7 mouse cellular contexts compared by ENCODE assay signal in genomic region chr1:171111781-171112575, GRCm38 (mm10). TPM values are rescaled to one million over a fixed set of nuclear protein-coding genes. Genes with fewer than 3 reads are reported as not detected.
DNase-seq lines count a peak whose midpoint lies in the region; ATAC-seq lines count a peak whose summit lies in the region.

No protein-coding gene starts in this region.

- peak overlapping the region; percentile 61 for H3K4me3 ChIP-seq in hindbrain, embryonic 15.5 days

- WGBS in hindbrain, embryonic 15.5 days = 2% methylated on average over 15 of the region's 15 CpGs

- ATAC-seq in hindbrain, embryonic 15.5 days (ENCODE audit: low FRiP score, low read depth) = no peak

- peak overlapping the region; percentile 69 for H3K27ac ChIP-seq in hindbrain, embryonic 15.5 days (replicated peaks)

- intact Hi-C loops in left cerebral cortex, postnatal 10 days (cut with DNase I) = loop anchor here (5.0 kb wide), 2 partner anchors 140 to 215 kb away; partner anchors contain the start of genes Adamts4 and Ndufs2

- peak overlapping the region; percentile 41 for H3K9ac ChIP-seq in hindbrain, embryonic 15.5 days

- DNase-seq in adipocyte (ENCODE audit: low spot score) = peak; percentile 76
- DNase-seq in cerebellum, adult 9-11 months = peak; percentile 36
- DNase-seq in frontal cortex, postnatal 36 days (ENCODE audit: low spot score in 2 of 2) = peak; percentile 47 to 55
- peak; percentile 34 to 65 for DNase-seq in left cerebral cortex, postnatal 10 days (ENCODE audit: extremely low spot score in 1 of 2, low spot score in 2 of 2)
- peak; percentile 61 to 65 for DNase-seq in lung, postnatal 4 days
- peak; percentile 37 for DNase-seq in right cerebral cortex, postnatal 4 days

- H3K9me3 ChIP-seq in hindbrain, embryonic 15.5 days = no peaks in the 10 kb centered on the region

- peak overlapping the region; percentile 70 for H3K4me2 ChIP-seq in hindbrain, embryonic 15.5 days

- H3K27me3 ChIP-seq in hindbrain, embryonic 15.5 days = no peaks in the 10 kb centered on the region

- H3K4me1 ChIP-seq in hindbrain, embryonic 15.5 days (replicated peaks) = peaks cover 36% of the 10 kb centered on the region

- no peaks in the 10 kb centered on the region for H3K36me3 ChIP-seq in hindbrain, embryonic 15.5 days

RNA-seq across cellular contexts. Expression of gene Cfap126, which starts 1.7 kb away (rescaled TPM):
- 7.7 and 14.1 TPM in 2 replicates for polyA plus RNA-seq in hindbrain, embryonic 15.5 days (2015; fragmentation: Nextera tagmentation; extraction: Ambion mirVana)
- total RNA-seq in left cerebral cortex, postnatal 10 days (2021) = under 1 TPM; 0.34 to 0.69 TPM

RNA-seq across cellular contexts. Expression of gene Sdhc, which starts 38.4 kb away (rescaled TPM):
- 290 and 297 TPM in 2 replicates for polyA plus RNA-seq in hindbrain, embryonic 15.5 days (2015; fragmentation: Nextera tagmentation; extraction: Ambion mirVana)
- 100 to 1,000 TPM; 200 to 210 TPM for total RNA-seq in left cerebral cortex, postnatal 10 days (2021)

RNA-seq across cellular contexts. Expression of gene Mpz, which starts 38.5 kb away (rescaled TPM):
- 4.2 and 7.7 TPM in 2 replicates for polyA plus RNA-seq in hindbrain, embryonic 15.5 days (2015; fragmentation: Nextera tagmentation; extraction: Ambion mirVana)
- total RNA-seq in left cerebral cortex, postnatal 10 days (2021) = not detected

RNA-seq across cellular contexts. Expression of gene Fcgr3, which starts 47.2 kb away (rescaled TPM):
- polyA plus RNA-seq in hindbrain, embryonic 15.5 days (2015; fragmentation: Nextera tagmentation; extraction: Ambion mirVana) = 9.6 and 12.3 TPM in 2 replicates
- 10 to 100 TPM; 12.5 to 14.2 TPM for total RNA-seq in left cerebral cortex, postnatal 10 days (2021)
